Mouse (Mus musculus): Measurements from ENCODE around the gene Gm26938. TPM values are rescaled to one million over a fixed set of nuclear protein-coding genes. Genes with fewer than 3 reads are reported as not detected.

Gm26938 gene
- polyA plus RNA-seq, 1 experiment, result 0.14 TPM

GRCm38 (mm10) chr5:139816445-139816844, 9.8 kb downstream of the Gm26938 start:
- H3K79me2 ChIP-seq (ENCODE audit: control insufficient read depth, insufficient read depth), result no peaks in the 10 kb centered on the region
- H3K27me3 ChIP-seq (ENCODE audit: control insufficient read depth, insufficient read depth, insufficient read length), result peaks cover 16% of the 10 kb centered on the region
- no peak overlapping the region for H3K4me3 ChIP-seq (ENCODE audit: insufficient read depth, poor library complexity, severe bottlenecking)
- no peaks in the 10 kb centered on the region for H3K36me3 ChIP-seq (ENCODE audit: control insufficient read depth, insufficient read depth)
- no peak overlapping the region for H3ac ChIP-seq (ENCODE audit: control insufficient read depth, insufficient read length, low read depth)
- TF ChIP-seq MYOG (IDR thresholded peaks at IDR 0.05; ENCODE audit: control insufficient read depth, extremely low read depth, insufficient read length) (no peak), MYOD1 (IDR thresholded peaks at IDR 0.05; ENCODE audit: control insufficient read depth, insufficient read length, low read depth) (no peak), MAX (IDR thresholded peaks at IDR 0.05) (no peak), CEBPB (IDR thresholded peaks at IDR 0.05; ENCODE audit: low read depth) (no peak)
- no peaks in the 10 kb centered on the region for H3K79me3 ChIP-seq (ENCODE audit: low read depth)

- Histone ChIP-seq H3K4me3 (ENCODE audit: insufficient read depth, poor library complexity, severe bottlenecking) (no peak overlapping the region), H3K79me3 (ENCODE audit: low read depth) (no peaks in the 10 kb centered on the region), H3K79me2 (ENCODE audit: control insufficient read depth, insufficient read depth) (no peaks in the 10 kb centered on the region), H3ac (ENCODE audit: control insufficient read depth, insufficient read length, low read depth) (no peak overlapping the region), H3K27me3 (ENCODE audit: control insufficient read depth, insufficient read depth, insufficient read length) (peaks cover 16% of the 10 kb centered on the region), H3K36me3 (ENCODE audit: control insufficient read depth, insufficient read depth) (no peaks in the 10 kb centered on the region)
- TF ChIP-seq MAX (IDR thresholded peaks at IDR 0.05) (no peak), MYOD1 (IDR thresholded peaks at IDR 0.05; ENCODE audit: control insufficient read depth, insufficient read length, low read depth) (no peak), FOSL1 (IDR thresholded peaks at IDR 0.05; ENCODE audit: insufficient read depth, low read length, poor library complexity, severe bottlenecking) (no peak), USF1 (IDR thresholded peaks at IDR 0.05; ENCODE audit: low read depth) (no peak), MYOG (IDR thresholded peaks at IDR 0.05; ENCODE audit: control insufficient read depth, extremely low read depth, insufficient read length) (no peak), CEBPB (IDR thresholded peaks at IDR 0.05; ENCODE audit: low read depth) (no peak), CTCF (IDR thresholded peaks at IDR 0.05; ENCODE audit: control insufficient read depth, insufficient read depth, insufficient read length) (no peak)
Observed at GRCm38 (mm10) chr5:139815964-139816363, 10.2 kb downstream of the Gm26938 start.

- Histone ChIP-seq H3K79me3 (ENCODE audit: low read depth) (no peaks in the 10 kb centered on the region), H3K36me3 (ENCODE audit: control insufficient read depth, insufficient read depth) (no peaks in the 10 kb centered on the region), H3K79me2 (ENCODE audit: control insufficient read depth, insufficient read depth) (no peaks in the 10 kb centered on the region), H3K4me3 (ENCODE audit: insufficient read depth, poor library complexity, severe bottlenecking) (no peak overlapping the region), H3ac (ENCODE audit: control insufficient read depth, insufficient read length, low read depth) (no peak overlapping the region), H3K27me3 (ENCODE audit: control insufficient read depth, insufficient read depth, insufficient read length) (peaks cover 16% of the 10 kb centered on the region)
- no peak for TF ChIP-seq USF1 (IDR thresholded peaks at IDR 0.05; ENCODE audit: low read depth)
- no peak for TF ChIP-seq MYOG (IDR thresholded peaks at IDR 0.05; ENCODE audit: control insufficient read depth, extremely low read depth, insufficient read length)
- TF ChIP-seq CTCF (IDR thresholded peaks at IDR 0.05; ENCODE audit: control insufficient read depth, insufficient read depth, insufficient read length), result no peak
- TF ChIP-seq FOSL1 (IDR thresholded peaks at IDR 0.05; ENCODE audit: insufficient read depth, low read length, poor library complexity, severe bottlenecking), result no peak
- TF ChIP-seq MYOD1 (IDR thresholded peaks at IDR 0.05; ENCODE audit: control insufficient read depth, insufficient read length, low read depth), result no peak
- TF ChIP-seq CEBPB (IDR thresholded peaks at IDR 0.05; ENCODE audit: low read depth), result no peak
- TF ChIP-seq MAX (IDR thresholded peaks at IDR 0.05), result no peak
Observed at GRCm38 (mm10) chr5:139813963-139814381, 12.2 kb downstream of the Gm26938 start.

GRCm38 (mm10) chr5:139813126-139813490, 13.1 kb downstream of the Gm26938 start:
- no peaks in the 10 kb centered on the region for H3K79me3 ChIP-seq (ENCODE audit: low read depth)
- TF ChIP-seq CTCF (IDR thresholded peaks at IDR 0.05; ENCODE audit: control insufficient read depth, insufficient read depth, insufficient read length) (no peak), CEBPB (IDR thresholded peaks at IDR 0.05; ENCODE audit: low read depth) (no peak), USF1 (IDR thresholded peaks at IDR 0.05; ENCODE audit: low read depth) (no peak), MAX (IDR thresholded peaks at IDR 0.05) (no peak), MYOG (IDR thresholded peaks at IDR 0.05; ENCODE audit: control insufficient read depth, extremely low read depth, insufficient read length) (no peak), MYOD1 (IDR thresholded peaks at IDR 0.05; ENCODE audit: control insufficient read depth, insufficient read length, low read depth) (no peak), FOSL1 (IDR thresholded peaks at IDR 0.05; ENCODE audit: insufficient read depth, low read length, poor library complexity, severe bottlenecking) (no peak)
- no peak overlapping the region for H3ac ChIP-seq (ENCODE audit: control insufficient read depth, insufficient read length, low read depth)
- H3K27me3 ChIP-seq (ENCODE audit: control insufficient read depth, insufficient read depth, insufficient read length), result peaks cover 16% of the 10 kb centered on the region
- no peaks in the 10 kb centered on the region for H3K79me2 ChIP-seq (ENCODE audit: control insufficient read depth, insufficient read depth)
- no peaks in the 10 kb centered on the region for H3K36me3 ChIP-seq (ENCODE audit: control insufficient read depth, insufficient read depth)
- H3K4me3 ChIP-seq (ENCODE audit: insufficient read depth, poor library complexity, severe bottlenecking), result no peak overlapping the region

GRCm38 (mm10) chr5:139812398-139813125, 13.6 kb downstream of the Gm26938 start:
- TF ChIP-seq CEBPB (IDR thresholded peaks at IDR 0.05; ENCODE audit: low read depth) (no peak), MYOG (IDR thresholded peaks at IDR 0.05; ENCODE audit: control insufficient read depth, extremely low read depth, insufficient read length) (no peak), CTCF (IDR thresholded peaks at IDR 0.05; ENCODE audit: control insufficient read depth, insufficient read depth, insufficient read length) (no peak), FOSL1 (IDR thresholded peaks at IDR 0.05; ENCODE audit: insufficient read depth, low read length, poor library complexity, severe bottlenecking) (no peak), MAX (IDR thresholded peaks at IDR 0.05) (no peak), MYOD1 (IDR thresholded peaks at IDR 0.05; ENCODE audit: control insufficient read depth, insufficient read length, low read depth) (no peak), USF1 (IDR thresholded peaks at IDR 0.05; ENCODE audit: low read depth) (no peak)
- no peak overlapping the region for H3ac ChIP-seq (ENCODE audit: control insufficient read depth, insufficient read length, low read depth)
- H3K79me2 ChIP-seq (ENCODE audit: control insufficient read depth, insufficient read depth), result no peaks in the 10 kb centered on the region
- no peak overlapping the region for H3K4me3 ChIP-seq (ENCODE audit: insufficient read depth, poor library complexity, severe bottlenecking)
- no peaks in the 10 kb centered on the region for H3K79me3 ChIP-seq (ENCODE audit: low read depth)
- H3K27me3 ChIP-seq (ENCODE audit: control insufficient read depth, insufficient read depth, insufficient read length), result peaks cover 16% of the 10 kb centered on the region
- H3K36me3 ChIP-seq (ENCODE audit: control insufficient read depth, insufficient read depth), result no peaks in the 10 kb centered on the region

Measured in C2C12 (cell line).